Comparison of ENCODE assay signal across 18 mouse cellular contexts in the genomic region with DNA sequence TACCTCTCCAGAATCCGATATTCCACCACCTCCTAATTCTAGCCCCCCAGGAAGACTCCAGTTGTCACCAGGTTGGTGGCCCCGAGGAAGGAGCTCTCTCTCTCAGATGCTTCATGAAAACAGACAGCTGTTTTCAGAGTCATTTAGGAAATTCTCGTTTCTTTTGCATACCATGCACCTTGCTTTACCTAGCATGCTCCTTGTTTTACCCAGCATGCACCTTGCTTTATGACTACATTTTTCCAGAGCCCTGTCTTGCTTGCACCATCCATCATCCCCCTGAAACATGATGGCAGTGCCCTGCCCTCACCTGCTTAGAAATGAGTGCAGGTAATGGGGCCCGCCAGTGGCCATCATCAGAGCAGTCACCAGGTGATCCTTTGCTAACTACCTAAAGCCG.
"Had no signal": no experiment of that assay in that cellular context is flagged by ENCODE, and none has a peak within 500 bp of the region (broad histone marks: within the 10 kb centered on the region; RNA-seq: fewer than 3 reads in every experiment).

No protein-coding gene starts in this region.

- H3K9me3 ChIP-seq: limb, embryonic 10.5 days; limb, embryonic 13.5 days; liver, embryonic 13.5 days; midbrain, embryonic 12.5 days had no signal

- H3K4me1 ChIP-seq: limb, embryonic 10.5 days; limb, embryonic 13.5 days; liver, embryonic 13.5 days; midbrain, embryonic 12.5 days had no signal

- H3K27ac ChIP-seq: limb, embryonic 10.5 days; limb, embryonic 13.5 days; liver, embryonic 13.5 days; midbrain, embryonic 12.5 days; stomach, postnatal 0 days had no signal

- H3K27me3 ChIP-seq: limb, embryonic 13.5 days; liver, embryonic 13.5 days; midbrain, embryonic 12.5 days had no signal

- H3K9ac ChIP-seq: limb, embryonic 13.5 days; liver, embryonic 13.5 days; midbrain, embryonic 12.5 days had no signal

- H3K4me3 ChIP-seq: limb, embryonic 10.5 days; limb, embryonic 13.5 days; liver, embryonic 13.5 days; midbrain, embryonic 12.5 days; myocyte had no signal

- DNase-seq: kidney, adult 18-20 months; kidney, adult 9 months; kidney, postnatal 14 days; kidney, postnatal 4 days; liver, embryonic 13.5 days; lung, adult 2 months; lung, postnatal 14 days; lung, postnatal 4 days; right cerebral cortex, postnatal 14 days; right cerebral cortex, postnatal 4 days; thymus, adult 2 months; thymus, postnatal 14 days; thymus, postnatal 4 days had no signal

- H3K4me2 ChIP-seq: limb, embryonic 13.5 days; liver, embryonic 13.5 days; midbrain, embryonic 12.5 days had no signal
